Mouse (Mus musculus) spleen, adult 18-20 months (tissue): ENCODE measurements at regions not wholly inside any gene's neighbourhood (a gene's known extent, or its start where the extent isn't known, plus 50 kb on each side); places are given as distances from the start of the nearest gene placed in this dataset.

Experiments used
- DNase-seq, 2 experiments: peaks; one replicate each; pipeline ENCODE4 v3.0.0; 2022; ENCODE audit warnings: mixed read lengths in 2 of 2

- DNase-seq: no peak
These were observed 156.6 kb upstream of the Tex13c2 start for GRCm38 (mm10) chrX:42332906-42333305.

- no peak for DNase-seq
These were observed 155.9 kb upstream of the Tex13c2 start for GRCm38 (mm10) chrX:42333631-42334030.

GRCm38 (mm10) chrX:42334794-42335193, 154.7 kb upstream of the Tex13c2 start:
- no peak for DNase-seq

GRCm38 (mm10) chrX:42336772-42337171, 152.7 kb upstream of the Tex13c2 start:
- no peak for DNase-seq

- no peak for DNase-seq
These were observed 147.1 kb upstream of the Tex13c2 start for GRCm38 (mm10) chrX:42342362-42342761.

- peak in 1 of 2 experiments; percentile 8 for DNase-seq
These were observed 146.3 kb upstream of the Tex13c2 start for GRCm38 (mm10) chrX:42342951-42343879.

GRCm38 (mm10) chrX:42352610-42353254, 136.8 kb upstream of the Tex13c2 start:
- DNase-seq: no peak

- DNase-seq: no peak
These were observed 129.9 kb upstream of the Tex13c2 start for GRCm38 (mm10) chrX:42359381-42360172.

GRCm38 (mm10) chrX:42360173-42360931, 129.1 kb upstream of the Tex13c2 start:
- DNase-seq: no peak

- DNase-seq: no peak
These were observed 128.5 kb upstream of the Tex13c2 start for GRCm38 (mm10) chrX:42360973-42361372.

GRCm38 (mm10) chrX:42361400-42362028, 128.0 kb upstream of the Tex13c2 start:
- no peak for DNase-seq

- no peak for DNase-seq
These were observed 125.4 kb upstream of the Tex13c2 start for GRCm38 (mm10) chrX:42364137-42364536.

GRCm38 (mm10) chrX:42373794-42374398, 115.6 kb upstream of the Tex13c2 start:
- no peak for DNase-seq

- DNase-seq: no peak
These were observed 95.5 kb upstream of the Tex13c2 start for GRCm38 (mm10) chrX:42393836-42394556.

GRCm38 (mm10) chrX:42396441-42396840, 93.0 kb upstream of the Tex13c2 start:
- no peak for DNase-seq

- no peak for DNase-seq
These were observed 90.7 kb upstream of the Tex13c2 start for GRCm38 (mm10) chrX:42398836-42399235.

GRCm38 (mm10) chrX:42399343-42399742, 90.1 kb upstream of the Tex13c2 start:
- no peak for DNase-seq

- no peak for DNase-seq
These were observed 88.4 kb upstream of the Tex13c2 start for GRCm38 (mm10) chrX:42401091-42401490.

- no peak for DNase-seq
These were observed 87.7 kb upstream of the Tex13c2 start for GRCm38 (mm10) chrX:42401564-42402334.

GRCm38 (mm10) chrX:42402335-42402605, 87.2 kb upstream of the Tex13c2 start:
- DNase-seq: no peak
